Mouse (Mus musculus) myocyte (in vitro differentiated cells): ENCODE data around the gene B4galt2. TPM values are rescaled to one million over a fixed set of nuclear protein-coding genes. Genes with fewer than 3 reads are reported as not detected.
A peak's percentile ranks its signal among the peaks of the same experiment; 100 is the strongest.

ENCODE experiments used
- H3K27me3 ChIP-seq: one replicate; pipeline ENCODE4 v1.6.1; 2011; ENCODE audit not compliant: control insufficient read depth, insufficient read depth, insufficient read length
- H3K36me3 ChIP-seq: one replicate; pipeline ENCODE4 v1.6.1; 2011; ENCODE audit not compliant: control insufficient read depth, insufficient read depth
- H3K4me2 ChIP-seq: one replicate; pipeline ENCODE4 v1.6.1; 2011; ENCODE audit warnings: low read depth, control low read depth
- H3K4me3 ChIP-seq: one replicate; pipeline ENCODE4 v1.5.1; 2011; ENCODE audit warnings: mild to moderate bottlenecking, control low read depth, moderate library complexity
- H3K79me2 ChIP-seq: one replicate; pipeline ENCODE4 v1.6.1; 2011; ENCODE audit not compliant: control insufficient read depth, insufficient read depth
- H3ac ChIP-seq: one replicate; pipeline ENCODE4 v1.6.1; 2011; ENCODE audit not compliant: control insufficient read depth, insufficient read length
- CEBPB ChIP-seq: IDR thresholded peaks from 2 replicates; pipeline ENCODE4 v1.6.1; 2011; ENCODE audit warnings: mild to moderate bottlenecking, moderate library complexity; ENCODE audit not compliant: poor library complexity, insufficient read depth, severe bottlenecking
- E2F4 ChIP-seq: IDR thresholded peaks from one replicate; pipeline ENCODE4 v1.6.1; 2011; ENCODE audit warnings: mild to moderate bottlenecking, control low read depth, moderate library complexity; ENCODE audit not compliant: insufficient read depth
- MAX ChIP-seq: IDR thresholded peaks from one replicate; pipeline ENCODE4 v1.6.1; 2011; ENCODE audit warnings: low read depth, mild to moderate bottlenecking, control low read depth
- MYOD1 ChIP-seq, 3 experiments: IDR thresholded peaks; one replicate each; pipeline ENCODE4 v1.6.1; 2011; ENCODE audit warnings: control low read depth in 2 of 3, low read depth in 2 of 3, mild to moderate bottlenecking in 2 of 3, moderate library complexity in 1 of 3; ENCODE audit not compliant: insufficient read length in 2 of 3, control insufficient read depth in 1 of 3
- MYOG ChIP-seq, 3 experiments: IDR thresholded peaks; one replicate each; pipeline ENCODE4 v1.6.1; 2011; ENCODE audit warnings: control low read depth in 2 of 3, low read depth in 2 of 3, mild to moderate bottlenecking in 2 of 3; ENCODE audit not compliant: insufficient read length in 2 of 3, control insufficient read depth in 1 of 3, insufficient read depth in 1 of 3
- POLR2A ChIP-seq: IDR thresholded peaks from one replicate; pipeline ENCODE4 v1.6.1; 2011; ENCODE audit warnings: low read depth, mild to moderate bottlenecking, control low read depth, moderate library complexity; ENCODE audit not compliant: insufficient read length
- POLR2AphosphoS2 ChIP-seq: IDR thresholded peaks from one replicate; pipeline ENCODE4 v1.6.1; 2011; ENCODE audit warnings: low read depth, control low read depth; ENCODE audit not compliant: insufficient read length
- REST ChIP-seq: IDR thresholded peaks from one replicate; pipeline ENCODE4 v1.6.1; 2011; ENCODE audit warnings: mild to moderate bottlenecking, control low read depth, moderate library complexity; ENCODE audit not compliant: insufficient read depth, insufficient read length
- SRF ChIP-seq: IDR thresholded peaks from one replicate; pipeline ENCODE4 v1.6.1; 2011; ENCODE audit warnings: low read depth; ENCODE audit not compliant: control insufficient read depth, insufficient read length
- TCF12 ChIP-seq: IDR thresholded peaks from one replicate; pipeline ENCODE4 v1.6.1; 2011; ENCODE audit warnings: mild to moderate bottlenecking, control low read depth; ENCODE audit not compliant: poor library complexity, insufficient read depth, severe bottlenecking
- TCF3 ChIP-seq: IDR thresholded peaks from one replicate; pipeline ENCODE4 v1.6.1; 2011; ENCODE audit warnings: low read depth, control low read depth; ENCODE audit not compliant: insufficient read length
- USF1 ChIP-seq: IDR thresholded peaks from one replicate; pipeline ENCODE4 v1.6.1; 2011; ENCODE audit warnings: low read depth, mild to moderate bottlenecking, control low read depth, moderate library complexity
- polyA plus RNA-seq: library from polyadenylated mRNA; unstranded; fragments of >200 nt; fragmentation: generic; extraction: Trizol; gene quantifications from one replicate; pipeline ENCODE4 v1.2.1, GENCODE M21; 2012; ENCODE audit warnings: missing spikeins

Gene B4galt2
- polyA plus RNA-seq, 1 experiment: 41.6 TPM

DNA sequence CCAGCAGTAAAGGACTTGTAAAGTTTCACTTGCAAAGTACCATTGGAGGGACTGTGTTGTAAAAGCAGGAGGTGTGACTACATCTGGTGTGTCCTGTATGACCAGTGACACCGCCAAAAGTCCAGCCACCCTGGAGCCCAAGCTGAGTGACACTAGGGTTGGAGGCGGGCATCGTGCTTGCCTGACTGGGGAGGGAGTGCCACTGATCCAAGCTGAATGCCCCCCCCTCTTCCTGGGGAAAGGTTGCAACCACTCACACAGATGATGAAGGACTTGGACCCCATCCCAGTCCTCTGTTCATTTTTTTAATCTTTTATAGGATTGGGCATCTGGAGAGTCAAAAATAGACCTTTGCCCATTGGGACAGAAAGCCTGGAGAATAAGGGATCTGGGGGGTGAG is 41.7 kb downstream of the B4galt2 start:
- Histone ChIP-seq H3K4me2 (no peak overlapping the region), H3K4me3 (no peak overlapping the region), H3ac (no peak overlapping the region), H3K27me3 (no peaks in the 10 kb centered on the region), H3K79me2 (peaks cover 22% of the 10 kb centered on the region), H3K36me3 (peaks cover 29% of the 10 kb centered on the region)
- TF ChIP-seq POLR2AphosphoS2 (peak; percentile 64), TCF12 (no peak)

DNA sequence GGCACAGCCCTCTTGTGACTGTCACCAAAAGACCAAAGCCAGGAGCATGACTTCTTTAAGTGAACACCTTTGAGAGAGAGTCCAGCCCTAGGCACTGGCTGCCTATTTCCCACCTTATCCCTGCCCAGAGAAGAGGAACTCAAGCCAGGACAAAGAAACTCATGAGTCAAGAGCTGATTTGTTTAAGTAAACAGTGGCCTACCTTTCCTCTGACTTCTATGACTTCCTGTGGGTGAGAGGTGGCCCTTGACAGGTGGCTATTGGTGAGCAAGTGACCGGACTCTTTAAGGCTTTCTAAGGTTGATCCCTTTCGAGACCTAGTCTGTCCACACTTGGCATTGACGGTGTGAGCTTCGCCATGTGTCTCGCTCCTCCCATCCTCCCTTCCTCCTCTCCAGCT is 42.5 kb downstream of the B4galt2 start:
- H3K4me2 ChIP-seq: no peak overlapping the region
- H3K27me3 ChIP-seq: no peaks in the 10 kb centered on the region
- peaks cover 22% of the 10 kb centered on the region for H3K79me2 ChIP-seq
- no peak for TF ChIP-seq POLR2AphosphoS2
- TF ChIP-seq USF1: no peak
- no peak for TF ChIP-seq E2F4
- no peak for TF ChIP-seq MYOD1 (IDR thresholded peaks at IDR 0.05; ENCODE audit: control insufficient read depth in 1 of 3, insufficient read length in 2 of 3, low read depth in 2 of 3)
- TF ChIP-seq REST: no peak
- no peak for TF ChIP-seq CEBPB
- TF ChIP-seq POLR2A: no peak
- no peak for TF ChIP-seq TCF3
- TF ChIP-seq MAX: no peak
- no peak for TF ChIP-seq TCF12
- TF ChIP-seq MYOG (IDR thresholded peaks at IDR 0.05; ENCODE audit: control insufficient read depth in 1 of 3, insufficient read depth in 1 of 3, insufficient read length in 2 of 3, low read depth in 2 of 3): no peak
- no peak for TF ChIP-seq SRF
- no peak overlapping the region for H3ac ChIP-seq
- peaks cover 22% of the 10 kb centered on the region for H3K36me3 ChIP-seq
- no peak overlapping the region for H3K4me3 ChIP-seq

DNA sequence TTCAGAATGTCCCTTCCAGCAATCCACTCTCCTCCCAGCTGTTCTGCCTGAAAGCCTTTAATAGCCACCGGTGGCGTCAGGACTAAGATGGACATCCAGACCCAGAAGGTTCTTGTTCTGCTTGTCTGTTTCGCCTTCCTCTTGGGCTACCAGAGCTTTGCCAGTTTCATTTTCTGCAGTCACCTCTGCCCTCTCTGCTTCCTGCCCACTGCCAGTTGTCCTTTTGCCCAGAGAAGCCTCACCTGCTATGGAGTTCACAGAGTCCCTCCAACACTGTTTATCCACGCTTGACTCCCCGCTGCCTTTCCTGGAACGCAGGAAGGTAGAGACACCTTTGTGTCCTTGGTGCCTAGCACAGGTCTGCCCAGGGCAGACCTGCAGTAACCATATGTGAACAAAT is 43.9 kb downstream of the B4galt2 start:
- Histone ChIP-seq H3K79me2 (peaks cover 22% of the 10 kb centered on the region), H3K4me3 (no peak overlapping the region), H3K27me3 (no peaks in the 10 kb centered on the region), H3K36me3 (peaks cover 8% of the 10 kb centered on the region), H3ac (no peak overlapping the region), H3K4me2 (no peak overlapping the region)
- TF ChIP-seq USF1 (no peak), MYOG (IDR thresholded peaks at IDR 0.05; ENCODE audit: control insufficient read depth in 1 of 3, insufficient read depth in 1 of 3, insufficient read length in 2 of 3, low read depth in 2 of 3) (no peak), CEBPB (no peak), TCF3 (no peak), TCF12 (no peak), E2F4 (no peak), POLR2A (no peak), POLR2AphosphoS2 (no peak), MYOD1 (IDR thresholded peaks at IDR 0.05; ENCODE audit: control insufficient read depth in 1 of 3, insufficient read length in 2 of 3, low read depth in 2 of 3) (no peak), REST (no peak), SRF (no peak), MAX (no peak)

DNA sequence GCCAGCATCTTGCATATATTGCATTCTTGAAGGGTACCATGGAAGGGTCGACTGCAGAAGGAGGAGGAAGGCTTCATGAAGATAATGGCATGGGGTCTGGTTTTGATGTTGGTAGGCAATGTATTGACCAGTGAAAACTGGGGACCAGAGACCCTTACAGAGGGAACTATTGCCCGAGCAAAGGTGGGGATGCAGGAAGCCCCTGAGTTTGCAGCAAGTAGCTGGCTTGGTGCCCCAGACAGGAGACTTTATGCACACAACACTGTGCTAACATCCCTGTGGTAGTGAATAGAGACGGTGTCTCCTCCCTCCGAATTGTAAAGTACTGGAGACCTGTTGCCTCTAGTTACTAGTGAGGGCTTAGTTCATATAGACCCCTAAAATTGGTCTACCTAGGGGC is 46.0 kb downstream of the B4galt2 start:
- peaks cover 22% of the 10 kb centered on the region for H3K79me2 ChIP-seq
- H3K27me3 ChIP-seq: no peaks in the 10 kb centered on the region
- TF ChIP-seq REST (no peak), E2F4 (no peak), POLR2A (no peak), TCF3 (no peak), TCF12 (no peak), CEBPB (no peak), SRF (no peak), MAX (no peak), USF1 (no peak), MYOG (IDR thresholded peaks at IDR 0.05; ENCODE audit: control insufficient read depth in 1 of 3, insufficient read depth in 1 of 3, insufficient read length in 2 of 3, low read depth in 2 of 3) (no peak), MYOD1 (IDR thresholded peaks at IDR 0.05; ENCODE audit: control insufficient read depth in 1 of 3, insufficient read length in 2 of 3, low read depth in 2 of 3) (no peak), POLR2AphosphoS2 (no peak)
- H3K4me3 ChIP-seq: peak overlapping the region; percentile 96
- H3ac ChIP-seq: no peak overlapping the region
- H3K36me3 ChIP-seq: no peaks in the 10 kb centered on the region
- peak overlapping the region; percentile 89 for H3K4me2 ChIP-seq

DNA sequence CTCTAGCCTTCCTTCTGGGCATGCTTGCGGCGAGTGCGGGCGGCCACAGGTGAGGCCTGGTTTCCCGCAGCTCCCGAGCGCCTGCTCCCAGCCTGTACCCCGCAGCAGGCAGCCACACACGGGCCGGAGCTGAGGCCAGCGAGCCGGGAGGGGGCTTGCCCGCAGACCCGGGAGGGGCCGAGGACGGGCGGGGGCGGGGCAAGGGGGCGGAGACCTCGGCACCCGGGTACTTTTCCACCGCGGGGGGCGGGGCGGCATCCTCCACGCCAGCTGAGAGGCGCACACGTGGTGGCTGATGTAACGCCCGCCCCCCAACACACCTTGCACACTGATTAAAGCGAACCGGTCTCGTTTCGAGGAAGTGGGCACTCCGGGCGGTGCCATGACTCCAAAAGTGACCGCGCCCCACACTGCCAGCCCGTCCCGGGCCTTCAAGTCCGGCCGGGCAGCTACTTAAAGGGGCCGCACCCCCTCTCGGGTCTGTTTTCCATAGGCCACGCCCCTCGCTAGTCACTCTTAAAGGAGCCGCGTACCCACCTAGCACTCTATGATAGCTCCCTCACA is 47.0 kb downstream of the B4galt2 start:
- Histone ChIP-seq H3K4me3 (peak overlapping the region; percentile 96), H3ac (peak overlapping the region; percentile 49), H3K27me3 (no peaks in the 10 kb centered on the region), H3K79me2 (peaks cover 22% of the 10 kb centered on the region), H3K4me2 (peak overlapping the region; percentile 89), H3K36me3 (no peaks in the 10 kb centered on the region)
- TF ChIP-seq CEBPB (no peak), MYOD1 (IDR thresholded peaks at IDR 0.05; ENCODE audit: control insufficient read depth in 1 of 3, insufficient read length in 2 of 3, low read depth in 2 of 3) (peak in 2 of 3 experiments; percentile 19 to 64), POLR2AphosphoS2 (peak; percentile 73), REST (no peak), SRF (peak; percentile 20), USF1 (peak; percentile 60), TCF3 (no peak), TCF12 (no peak), MAX (peak; percentile 72), POLR2A (peak; percentile 79), MYOG (IDR thresholded peaks at IDR 0.05; ENCODE audit: control insufficient read depth in 1 of 3, insufficient read depth in 1 of 3, insufficient read length in 2 of 3, low read depth in 2 of 3) (peak in 2 of 3 experiments; percentile 62 to 70), E2F4 (no peak)
